8 mouse cellular contexts compared by ENCODE assay signal in the genomic region with DNA sequence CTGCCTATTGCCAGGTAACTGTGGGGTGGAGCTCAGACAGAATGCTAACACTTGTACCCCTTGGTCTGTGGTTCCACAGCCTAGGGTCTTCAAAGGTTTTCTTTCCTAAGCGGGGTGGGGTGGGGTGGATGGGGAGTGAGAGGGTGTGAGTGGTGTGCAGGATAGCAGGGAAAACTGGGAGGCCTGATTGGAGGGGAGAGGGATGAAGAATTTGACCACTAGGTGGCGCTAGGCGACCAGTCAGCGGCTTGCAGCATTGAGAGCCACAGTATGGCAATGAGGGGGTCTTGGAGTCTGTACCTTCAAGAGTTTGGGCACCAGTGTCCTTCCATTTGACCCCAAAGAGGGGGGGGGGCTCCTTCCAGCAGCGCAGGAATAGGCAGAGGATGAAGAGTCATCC. TPM values are rescaled to one million over a fixed set of nuclear protein-coding genes. Genes with fewer than 3 reads are reported as not detected.
A peak's percentile ranks its signal among the peaks of the same experiment; 100 is the strongest.
DNase-seq lines count a peak whose midpoint lies in the region; ATAC-seq and TF ChIP-seq lines count a peak whose summit lies in the region.

No protein-coding gene starts in this region.

- peak; percentile 60; the same call in 1 of the 2 replicates for ATAC-seq in erythroid progenitor cell, adult 5-6 weeks (replicated peaks; ENCODE audit: low FRiP score, poor library complexity, severe bottlenecking)
- 0 out of 2 replicates have a peak, but pooled peaks have one; percentile 35 for ATAC-seq in heart, embryonic 14.5 days (ENCODE audit: insufficient number of reproducible peaks, insufficient read depth, low FRiP score, low read depth)
- ATAC-seq in liver, embryonic 16.5 days (ENCODE audit: low read depth) = peak; percentile 21; the same call in 1 of the 2 replicates
- ATAC-seq in neural tube, embryonic 15.5 days (ENCODE audit: low FRiP score) = peak; percentile 85

- H3K27me3 ChIP-seq in C2C12 (ENCODE audit: control insufficient read depth, insufficient read depth, insufficient read length) = no peaks in the 10 kb centered on the region
- H3K27me3 ChIP-seq in heart, embryonic 14.5 days (ENCODE audit: control insufficient read depth, insufficient read depth, low read length) = peaks cover 7% of the 10 kb centered on the region
- no peaks in the 10 kb centered on the region for H3K27me3 ChIP-seq in liver, embryonic 16.5 days (ENCODE audit: control insufficient read depth, insufficient read depth, low read depth, low read length)
- no peaks in the 10 kb centered on the region for H3K27me3 ChIP-seq in neural tube, embryonic 15.5 days (replicated peaks)
- no peaks in the 10 kb centered on the region for H3K27me3 ChIP-seq in testis, adult 2 months (ENCODE audit: control insufficient read depth, insufficient read depth, low read length)

- no peaks in the 10 kb centered on the region for H3K79me2 ChIP-seq in C2C12 (ENCODE audit: control insufficient read depth, insufficient read depth)

- no peak overlapping the region for H3ac ChIP-seq in C2C12 (ENCODE audit: control insufficient read depth, insufficient read length, low read depth)

- under 1% methylated on average over 5 of the region's 5 CpGs for WGBS in heart, embryonic 14.5 days
- 0% methylated on average over 5 of the region's 5 CpGs for WGBS in liver, embryonic 16.5 days (ENCODE audit: insufficient replicate concordance)
- 0% methylated on average over 5 of the region's 5 CpGs for WGBS in neural tube, embryonic 15.5 days

- peak; percentile 84 for DNase-seq in brain, adult 2 months (ENCODE audit: low read depth, low spot score)
- DNase-seq in kidney, postnatal 25 days = peak; percentile 79 to 92

- H3K9me3 ChIP-seq in heart, embryonic 14.5 days (ENCODE audit: control insufficient read depth, low read length) = no peaks in the 10 kb centered on the region
- no peaks in the 10 kb centered on the region for H3K9me3 ChIP-seq in liver, embryonic 16.5 days (replicated peaks; ENCODE audit: control insufficient read depth, low read length)
- no peaks in the 10 kb centered on the region for H3K9me3 ChIP-seq in neural tube, embryonic 15.5 days (replicated peaks)

- H3K9ac ChIP-seq in heart, embryonic 14.5 days (ENCODE audit: low read length) = no peak overlapping the region
- no peak overlapping the region for H3K9ac ChIP-seq in liver, embryonic 16.5 days (ENCODE audit: low read depth, low read length)
- H3K9ac ChIP-seq in neural tube, embryonic 15.5 days (replicated peaks) = no peak overlapping the region

- no peak overlapping the region for H3K4me2 ChIP-seq in heart, embryonic 14.5 days (ENCODE audit: low read length)
- H3K4me2 ChIP-seq in liver, embryonic 16.5 days (ENCODE audit: low read depth, low read length) = no peak overlapping the region
- H3K4me2 ChIP-seq in neural tube, embryonic 15.5 days = no peak overlapping the region

- H3K79me3 ChIP-seq in C2C12 (ENCODE audit: low read depth) = no peaks in the 10 kb centered on the region

- no peaks in the 10 kb centered on the region for H3K4me1 ChIP-seq in heart, embryonic 14.5 days (ENCODE audit: control insufficient read depth in 2 of 2, insufficient read depth in 2 of 2, low read length in 2 of 2)
- H3K4me1 ChIP-seq in liver, embryonic 16.5 days (ENCODE audit: control insufficient read depth, low read depth, low read length) = no peaks in the 10 kb centered on the region
- H3K4me1 ChIP-seq in neural tube, embryonic 15.5 days = no peaks in the 10 kb centered on the region
- no peaks in the 10 kb centered on the region for H3K4me1 ChIP-seq in testis, adult 2 months (ENCODE audit: control insufficient read depth, insufficient read depth, low read length)

- no peak overlapping the region for H3K4me3 ChIP-seq in C2C12 (ENCODE audit: insufficient read depth, poor library complexity, severe bottlenecking)
- H3K4me3 ChIP-seq in heart, embryonic 14.5 days (ENCODE audit: control insufficient read depth in 1 of 2, insufficient read depth in 1 of 2, low read depth in 1 of 2, low read length in 2 of 2) = no peak overlapping the region
- H3K4me3 ChIP-seq in liver, embryonic 16.5 days (ENCODE audit: low read depth, low read length) = no peak overlapping the region
- H3K4me3 ChIP-seq in neural tube, embryonic 15.5 days (replicated peaks) = no peak overlapping the region
- H3K4me3 ChIP-seq in testis, adult 2 months (ENCODE audit: control insufficient read depth, low read depth, low read length) = no peak overlapping the region

- TF ChIP-seq CTCF in C2C12 (IDR thresholded peaks at IDR 0.05; ENCODE audit: control insufficient read depth, insufficient read depth, insufficient read length) = peak; percentile 74
- peak; percentile 98 for TF ChIP-seq CTCF in testis, adult 2 months (IDR thresholded peaks at IDR 0.05; ENCODE audit: control insufficient read depth, insufficient read depth, insufficient replicate concordance, low read depth, low read length)

- H3K27ac ChIP-seq in heart, embryonic 14.5 days (replicated peaks in 1 of 2; ENCODE audit: control insufficient read depth in 1 of 2, insufficient read depth in 1 of 2, low read depth in 2 of 2, low read length in 2 of 2) = no peak overlapping the region
- H3K27ac ChIP-seq in liver, embryonic 16.5 days (ENCODE audit: low read length) = no peak overlapping the region
- H3K27ac ChIP-seq in neural tube, embryonic 15.5 days (replicated peaks) = no peak overlapping the region
- H3K27ac ChIP-seq in testis, adult 2 months (ENCODE audit: control insufficient read depth, insufficient read depth, low read depth, low read length) = no peak overlapping the region

- no peaks in the 10 kb centered on the region for H3K36me3 ChIP-seq in C2C12 (ENCODE audit: control insufficient read depth, insufficient read depth)
- H3K36me3 ChIP-seq in heart, embryonic 14.5 days (ENCODE audit: control insufficient read depth, insufficient read depth, low read length) = no peaks in the 10 kb centered on the region
- no peaks in the 10 kb centered on the region for H3K36me3 ChIP-seq in liver, embryonic 16.5 days (ENCODE audit: control insufficient read depth, insufficient read depth)
- no peaks in the 10 kb centered on the region for H3K36me3 ChIP-seq in neural tube, embryonic 15.5 days
- H3K36me3 ChIP-seq in testis, adult 2 months (ENCODE audit: control insufficient read depth, insufficient read depth, low read length) = no peaks in the 10 kb centered on the region

- no peak for TF ChIP-seq POLR2A in testis, adult 2 months (IDR thresholded peaks at IDR 0.05; ENCODE audit: control insufficient read depth, low read depth, low read length)

TF ChIP-seq in C2C12, 6 proteins besides CTCF, POLR2A, EP300 and RAD21:
- no peak for TF ChIP-seq FOSL1 (IDR thresholded peaks at IDR 0.05; ENCODE audit: insufficient read depth, low read length, poor library complexity, severe bottlenecking)
- TF ChIP-seq MAX (IDR thresholded peaks at IDR 0.05) = no peak
- TF ChIP-seq CEBPB (IDR thresholded peaks at IDR 0.05; ENCODE audit: low read depth) = no peak
- TF ChIP-seq MYOD1 (IDR thresholded peaks at IDR 0.05; ENCODE audit: control insufficient read depth, insufficient read length, low read depth) = no peak
- TF ChIP-seq USF1 (IDR thresholded peaks at IDR 0.05; ENCODE audit: low read depth) = no peak
- no peak for TF ChIP-seq MYOG (IDR thresholded peaks at IDR 0.05; ENCODE audit: control insufficient read depth, extremely low read depth, insufficient read length)

RNA-seq across cellular contexts. Expression of a gene that starts 35.9 kb away (rescaled TPM):
- polyA plus RNA-seq in C2C12 (2012; fragmentation: generic; extraction: Trizol) = 3.8 TPM
- total RNA-seq in erythroid progenitor cell, adult 5-6 weeks (2015; ENCODE audit: low replicate concordance) = 10.9 and 11.9 TPM in 2 replicates
- total RNA-seq in erythroid progenitor cell, adult 5-6 weeks (2017; ENCODE audit: low replicate concordance) = 8.7 and 13.2 TPM in 2 replicates
- 5.6 and 6.3 TPM in 2 replicates for polyA plus RNA-seq in heart, embryonic 14.5 days (2014; fragmentation: Nextera tagmentation; extraction: Ambion mirVana)
- 1.7 and 1.8 TPM in 2 replicates for polyA plus RNA-seq in liver, embryonic 16.5 days (2015; fragmentation: Nextera tagmentation; extraction: Ambion mirVana)
- 3.7 and 3.8 TPM in 2 replicates for polyA plus RNA-seq in neural tube, embryonic 15.5 days (2015; fragmentation: Nextera tagmentation; extraction: Ambion mirVana)
- polyA plus RNA-seq in testis, adult 2 months (2012; rRNA removed) = 3.8 and 4.0 TPM in 2 replicates

Comparison
In these comparisons a context has a peak if more than half of its experiments do, and no peak if none do; other contexts are left out.
1. ATAC-seq: peak in every context shown above with its lines; median percentile 85 in neural tube, embryonic 15.5 days; 60 in erythroid progenitor cell, adult 5-6 weeks; 35 in heart, embryonic 14.5 days; 21 in liver, embryonic 16.5 days.